Mouse (Mus musculus) brain, embryonic 14.5 days (tissue): ENCODE results near the gene Lmo1.

Experiments used
- CTCF ChIP-seq: fragments of 200-500 bp; IDR thresholded peaks from 2 replicates; pipeline ENCODE4 v1.5.1; 2012; ENCODE audit warnings: inconsistent platforms, mild to moderate bottlenecking, moderate library complexity, borderline replicate concordance; ENCODE audit not compliant: insufficient read depth, insufficient read length; ENCODE audit errors: extremely low read depth
- POLR2A ChIP-seq: fragments of 200-500 bp; IDR thresholded peaks from 2 replicates; pipeline ENCODE4 v1.6.1; 2012; ENCODE audit warnings: mild to moderate bottlenecking, inconsistent platforms, borderline replicate concordance; ENCODE audit not compliant: poor library complexity, insufficient read depth, insufficient read length, severe bottlenecking; ENCODE audit errors: extremely low read depth

DNA sequence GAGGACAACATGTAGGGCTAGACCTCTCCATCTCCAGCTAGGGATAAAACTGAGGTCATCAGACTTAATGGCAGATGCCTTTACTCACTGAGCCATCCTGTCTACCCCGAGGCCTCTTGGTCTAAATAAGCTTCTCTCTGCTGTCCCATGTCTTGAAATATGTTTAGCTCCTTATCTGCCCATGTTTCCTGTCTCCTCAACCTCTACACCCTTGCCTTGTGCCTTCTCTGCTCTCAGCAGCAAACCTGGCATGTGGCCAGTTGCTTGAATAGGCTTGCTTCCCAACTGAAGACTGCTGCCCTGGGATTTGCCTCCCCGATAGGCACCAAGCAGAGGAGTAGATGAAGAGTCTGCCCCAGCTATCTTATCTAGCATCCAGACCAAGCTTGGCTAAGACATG is 43.4 kb downstream of the Lmo1 start:
- no peak for TF ChIP-seq POLR2A
- TF ChIP-seq CTCF = no peak
